Mouse (Mus musculus) olfactory bulb, adult 2 months (tissue): Measurements from ENCODE around the gene Slc26a8. TPM values are rescaled to one million over a fixed set of nuclear protein-coding genes. Genes with fewer than 3 reads are reported as not detected.
A peak's percentile ranks its signal among the peaks of the same experiment; 100 is the strongest.

Experiments
- H3K27ac ChIP-seq: fragments of 200-500 bp; 2 replicates; pipeline ENCODE4 v1.5.1; 2012; ENCODE audit warnings: low read depth, low read length; ENCODE audit not compliant: insufficient read depth
- H3K4me1 ChIP-seq: fragments of 200-500 bp; 2 replicates; pipeline ENCODE4 v1.6.1; 2012; ENCODE audit warnings: low read length; ENCODE audit not compliant: control insufficient read depth, insufficient read depth
- H3K4me3 ChIP-seq: fragments of 200-500 bp; 2 replicates; pipeline ENCODE4 v1.5.1; 2012; ENCODE audit warnings: mild to moderate bottlenecking, low read depth, low read length, moderate library complexity; ENCODE audit not compliant: insufficient read depth
- CTCF ChIP-seq: fragments of 200-500 bp; IDR thresholded peaks from 2 replicates; pipeline ENCODE4 v1.5.1; 2012; ENCODE audit warnings: low read depth, mild to moderate bottlenecking, low read length, moderate library complexity; ENCODE audit not compliant: insufficient read depth
- POLR2A ChIP-seq: fragments of 200-500 bp; IDR thresholded peaks from 2 replicates; pipeline ENCODE4 v1.6.1; 2012; ENCODE audit warnings: mild to moderate bottlenecking, low read depth, low read length, moderate library complexity; ENCODE audit not compliant: insufficient read depth
- WGBS: fragments of 180-500 bp; shearing (Covaris S2); methylation state at CpG from one replicate; pipeline ENCODE4 v1.1.7; 2018; 5-methylcytosine and 5-hydroxymethylcytosine counted together
- polyA plus RNA-seq: library from polyadenylated mRNA; stranded (reverse); fragments of >200 nt; gene quantifications from 2 replicates; pipeline ENCODE4 v1.2.4, GENCODE M21; 2012; ENCODE audit warnings: low replicate concordance; ENCODE audit not compliant: missing spikeins, insufficient read depth, insufficient read length

The Slc26a8 gene
- polyA plus RNA-seq, 1 experiment: not detected

- TF ChIP-seq POLR2A: no peak
- no peak for TF ChIP-seq CTCF
- Histone ChIP-seq H3K4me1 (peaks cover 7% of the 10 kb centered on the region; the same call in 1 of the 2 replicates), H3K27ac (no peak overlapping the region), H3K4me3 (no peak overlapping the region)
- 39% methylated on average over 1 of the region's 1 CpGs for WGBS
Observed at GRCm38 (mm10) chr17:28706697-28707096, 16.7 kb upstream of the Slc26a8 start.

- H3K4me3 ChIP-seq: no peak overlapping the region
- TF ChIP-seq CTCF: no peak
- TF ChIP-seq POLR2A: no peak
- 84% methylated on average over 2 of the region's 2 CpGs for whole genome bisulfite sequencing
- H3K27ac ChIP-seq: no peak overlapping the region
- peaks cover 5% of the 10 kb centered on the region for H3K4me1 ChIP-seq
Observed at GRCm38 (mm10) chr17:28702646-28703045, 12.6 kb upstream of the Slc26a8 start.

GRCm38 (mm10) chr17:28701737-28702136 is 11.7 kb upstream of the Slc26a8 start:
- 76% methylated on average over 3 of the region's 3 CpGs for whole genome bisulfite sequencing

GRCm38 (mm10) chr17:28701171-28701570 is 11.1 kb upstream of the Slc26a8 start:
- Histone ChIP-seq H3K4me1 (peaks cover 12% of the 10 kb centered on the region), H3K27ac (no peak overlapping the region), H3K4me3 (no peak overlapping the region)
- TF ChIP-seq POLR2A: no peak
- TF ChIP-seq CTCF: no peak
- WGBS: 80% methylated on average over 4 of the region's 4 CpGs

More at GRCm38 (mm10) chr17:28701737-28702136, 11.7 kb upstream of the Slc26a8 start:
- H3K27ac ChIP-seq: no peak overlapping the region
- no peak for TF ChIP-seq CTCF
- no peak for TF ChIP-seq POLR2A
- H3K4me3 ChIP-seq: no peak overlapping the region
- H3K4me1 ChIP-seq: peaks cover 8% of the 10 kb centered on the region

- TF ChIP-seq CTCF: no peak
- TF ChIP-seq POLR2A: no peak
- Histone ChIP-seq H3K27ac (no peak overlapping the region), H3K4me3 (no peak overlapping the region), H3K4me1 (peaks cover 13% of the 10 kb centered on the region)
- 58% methylated on average over 7 of the region's 7 CpGs for WGBS
Observed at GRCm38 (mm10) chr17:28699789-28700188, 9.8 kb upstream of the Slc26a8 start.

- no peak overlapping the region for H3K27ac ChIP-seq
- 72% methylated on average over 2 of the region's 2 CpGs for WGBS
- TF ChIP-seq CTCF: no peak
Observed at GRCm38 (mm10) chr17:28698672-28699071, 8.6 kb upstream of the Slc26a8 start.

GRCm38 (mm10) chr17:28698245-28698644 is 8.2 kb upstream of the Slc26a8 start:
- peak overlapping the region; percentile 71; the same call in 1 of the 2 replicates for H3K27ac ChIP-seq
- TF ChIP-seq POLR2A: no peak
- TF ChIP-seq CTCF: no peak
- H3K4me1 ChIP-seq: peaks cover 18% of the 10 kb centered on the region
- no peak overlapping the region for H3K4me3 ChIP-seq
- 37% methylated on average over 4 of the region's 4 CpGs for WGBS

More at GRCm38 (mm10) chr17:28698672-28699071, 8.6 kb upstream of the Slc26a8 start:
- Histone ChIP-seq H3K4me3 (no peak overlapping the region), H3K4me1 (peaks cover 15% of the 10 kb centered on the region)

- no peak overlapping the region for H3K4me3 ChIP-seq
- peaks cover 18% of the 10 kb centered on the region for H3K4me1 ChIP-seq
- 41% methylated on average over 13 of the region's 13 CpGs for WGBS
- peak overlapping the region; percentile 71 for H3K27ac ChIP-seq
- no peak for TF ChIP-seq POLR2A
- TF ChIP-seq CTCF: no peak
Observed at GRCm38 (mm10) chr17:28697290-28698195, 7.5 kb upstream of the Slc26a8 start.

GRCm38 (mm10) chr17:28696641-28697040 is 6.6 kb upstream of the Slc26a8 start:
- 56% methylated on average over 2 of the region's 2 CpGs for WGBS
- H3K4me1 ChIP-seq: peaks cover 18% of the 10 kb centered on the region
- no peak overlapping the region for H3K4me3 ChIP-seq
- H3K27ac ChIP-seq: no peak overlapping the region
- TF ChIP-seq POLR2A (no peak), CTCF (no peak)

- TF ChIP-seq CTCF: no peak
- no peak for TF ChIP-seq POLR2A
- WGBS: 61% methylated on average over 4 of the region's 4 CpGs
- peaks cover 22% of the 10 kb centered on the region for H3K4me1 ChIP-seq
Observed at GRCm38 (mm10) chr17:28694832-28695231, 4.8 kb upstream of the Slc26a8 start.

More at GRCm38 (mm10) chr17:28694832-28695231, 4.8 kb upstream of the Slc26a8 start:
- H3K4me3 ChIP-seq: no peak overlapping the region
- H3K27ac ChIP-seq: no peak overlapping the region
